ENCODE assay signal across 27 mouse cellular contexts in genomic region chr5:24904001-24904400, GRCm38 (mm10).
"Had no signal": no experiment of that assay in that cellular context is flagged by ENCODE, and none has a peak within 500 bp of the region (broad histone marks: within the 10 kb centered on the region; RNA-seq: fewer than 3 reads in every experiment).

No protein-coding gene starts in this region.

- H3K36me3 ChIP-seq: intestine, embryonic 15.5 days had no signal

- DNase-seq: gastrocnemius, adult 2 months; gastrocnemius, postnatal 10 days; gastrocnemius, postnatal 25 days; heart, adult 18-20 months; heart, postnatal 10 days; heart, postnatal 4 days; kidney, adult 18-20 months; kidney, adult 8-10 months; kidney, postnatal 10 days; kidney, postnatal 25 days; kidney, postnatal 4 days; liver had no signal

- H3K27ac ChIP-seq: gastrocnemius, adult 2 months; heart, embryonic 10.5 days; hindbrain, embryonic 10.5 days; hindbrain, embryonic 12.5 days; hindbrain, embryonic 14.5 days; intestine, embryonic 15.5 days; layer of hippocampus, adult 2 months; left cerebral cortex, adult 2 months; limb, embryonic 10.5 days; limb, embryonic 12.5 days; liver, embryonic 14.5 days had no signal

- H3K9me3 ChIP-seq: heart, embryonic 10.5 days; heart, embryonic 12.5 days; hindbrain, embryonic 10.5 days; hindbrain, embryonic 12.5 days; intestine, embryonic 15.5 days; limb, embryonic 10.5 days; limb, embryonic 12.5 days had no signal

- H3K27me3 ChIP-seq: heart, embryonic 12.5 days; hindbrain, embryonic 12.5 days; intestine, embryonic 15.5 days; limb, embryonic 12.5 days had no signal

- H3K4me2 ChIP-seq: heart, embryonic 12.5 days; hindbrain, embryonic 12.5 days; hindbrain, embryonic 14.5 days; intestine, embryonic 15.5 days; limb, embryonic 12.5 days; liver, embryonic 11.5 days had no signal

- H3K4me3 ChIP-seq: gastrocnemius, adult 2 months; heart, embryonic 10.5 days; heart, embryonic 12.5 days; hindbrain, embryonic 10.5 days; hindbrain, embryonic 12.5 days; intestine, embryonic 15.5 days; layer of hippocampus, adult 2 months; left cerebral cortex, adult 2 months; limb, embryonic 10.5 days; limb, embryonic 12.5 days had no signal

- ATAC-seq: hindbrain, embryonic 16.5 days; inflammation-experienced regulatory T-cells, adult 6 months; intestine, embryonic 15.5 days; intestine, postnatal 0 days had no signal

- H3K9ac ChIP-seq: heart, embryonic 12.5 days; hindbrain, embryonic 14.5 days; intestine, embryonic 15.5 days; limb, embryonic 12.5 days; liver, embryonic 14.5 days had no signal
